Mouse (Mus musculus) stomach, embryonic 14.5 days (tissue): Measurements from ENCODE around the gene Gast. TPM values are rescaled to one million over a fixed set of nuclear protein-coding genes. Genes with fewer than 3 reads are reported as not detected.

Experiments used
- polyA plus RNA-seq: library from polyadenylated mRNA; unstranded; fragments of >200 nt; fragmentation: Nextera tagmentation; extraction: Ambion mirVana; gene quantifications from 2 replicates; pipeline ENCODE4 v1.2.1, GENCODE M21; 2014

Gene Gast
- polyA plus RNA-seq, 1 experiment from 2014 or later = 6.9 TPM

Other genes starting within 250 kb of the Gast start
- not detected in 2 replicates for gene Krt32, start 246.2 kb upstream of the Gast start, polyA plus RNA-seq
- gene Krt35, start 238.2 kb upstream of the Gast start, polyA plus RNA-seq = not detected in 2 replicates
- gene Krt36, start 228.8 kb upstream of the Gast start, polyA plus RNA-seq = 0.29 and 0.35 TPM in 2 replicates
- 76.1 and 140 TPM in 2 replicates for gene Krt13, start 212.8 kb upstream of the Gast start, polyA plus RNA-seq
- 215 and 241 TPM in 2 replicates for gene Krt15, start 198.5 kb upstream of the Gast start, polyA plus RNA-seq
- 387 and 441 TPM in 2 replicates for gene Krt19, start 185.7 kb upstream of the Gast start, polyA plus RNA-seq
- not detected in 2 replicates for gene Krt9, start 141.2 kb upstream of the Gast start, polyA plus RNA-seq
- gene Krt14, start 126.9 kb upstream of the Gast start, polyA plus RNA-seq = 4.8 and 5.0 TPM in 2 replicates
- gene Krt16, start 85.5 kb upstream of the Gast start, polyA plus RNA-seq = 0.22 and 0.38 TPM in 2 replicates
- 26.7 and 30.7 TPM in 2 replicates for gene Krt17, start 73.4 kb upstream of the Gast start, polyA plus RNA-seq
- gene Krt42, start 64.5 kb upstream of the Gast start, polyA plus RNA-seq = not detected in 2 replicates
- 2,030 and 2,105 TPM in 2 replicates for gene Eif1, start 14.5 kb upstream of the Gast start, polyA plus RNA-seq
- gene Hap1, start 21.7 kb downstream of the Gast start, polyA plus RNA-seq = 10.8 and 12.3 TPM in 2 replicates
- gene Jup, start 63.4 kb downstream of the Gast start, polyA plus RNA-seq = 131 and 139 TPM in 2 replicates
- gene P3h4, start 80.4 kb downstream of the Gast start, polyA plus RNA-seq = 68.0 and 68.9 TPM in 2 replicates
- 106 and 108 TPM in 2 replicates for gene Fkbp10, start 81.3 kb downstream of the Gast start, polyA plus RNA-seq
- gene Nt5c3b, start 107.4 kb downstream of the Gast start, polyA plus RNA-seq = 121 and 126 TPM in 2 replicates
- 0.52 and 0.64 TPM in 2 replicates for gene Klhl10, start 107.5 kb downstream of the Gast start, polyA plus RNA-seq
- gene Klhl11, start 138.3 kb downstream of the Gast start, polyA plus RNA-seq = 11.2 and 12.3 TPM in 2 replicates
- 161 and 175 TPM in 2 replicates for gene Acly, start 193.6 kb downstream of the Gast start, polyA plus RNA-seq
- 0.35 and 1.1 TPM in 2 replicates for gene Ttc25, start 211.2 kb downstream of the Gast start, polyA plus RNA-seq
- 35.9 TPM in 2 replicates for gene Cnp, start 240.5 kb downstream of the Gast start, polyA plus RNA-seq